Mouse (Mus musculus): Measurements from ENCODE around the gene Pgm5.
A peak's percentile ranks its signal among the peaks of the same experiment; 100 is the strongest.

Pgm5 gene

GRCm38 (mm10) chr19:24865436-24865835, 3.8 kb upstream of the Pgm5 start:
- no peak for DNase-seq

- no peak for DNase-seq
These were observed 411 bp downstream of the Pgm5 start for GRCm38 (mm10) chr19:24861276-24861611.

GRCm38 (mm10) chr19:24851456-24852315, 10.0 kb downstream of the Pgm5 start:
- peak; percentile 45 for DNase-seq

GRCm38 (mm10) chr19:24848844-24849243, 12.8 kb downstream of the Pgm5 start:
- no peak for DNase-seq

GRCm38 (mm10) chr19:24848345-24848744, 13.3 kb downstream of the Pgm5 start:
- DNase-seq: no peak

GRCm38 (mm10) chr19:24845007-24845546, 16.6 kb downstream of the Pgm5 start:
- DNase-seq: no peak

GRCm38 (mm10) chr19:24842080-24842479, 19.6 kb downstream of the Pgm5 start:
- no peak for DNase-seq

- no peak for DNase-seq
These were observed 37.1 kb downstream of the Pgm5 start for GRCm38 (mm10) chr19:24824517-24824916.

- no peak for DNase-seq
These were observed 45.9 kb downstream of the Pgm5 start for GRCm38 (mm10) chr19:24815661-24816221.

- DNase-seq: no peak
These were observed 48.8 kb downstream of the Pgm5 start for GRCm38 (mm10) chr19:24812861-24813293.

- DNase-seq: no peak
These were observed 49.4 kb downstream of the Pgm5 start for GRCm38 (mm10) chr19:24812106-24812810.

- DNase-seq: no peak
These were observed 50.2 kb downstream of the Pgm5 start for GRCm38 (mm10) chr19:24811451-24811850.

GRCm38 (mm10) chr19:24806013-24806412, 55.6 kb downstream of the Pgm5 start:
- no peak for DNase-seq

GRCm38 (mm10) chr19:24797606-24798005, 64.0 kb downstream of the Pgm5 start:
- DNase-seq: no peak

- DNase-seq: no peak
These were observed 67.3 kb downstream of the Pgm5 start for GRCm38 (mm10) chr19:24794350-24794749.

- no peak for DNase-seq
These were observed 68.0 kb downstream of the Pgm5 start for GRCm38 (mm10) chr19:24793545-24794139.

GRCm38 (mm10) chr19:24792876-24793275, 68.8 kb downstream of the Pgm5 start:
- DNase-seq: no peak

- DNase-seq: no peak
These were observed 75.8 kb downstream of the Pgm5 start for GRCm38 (mm10) chr19:24785898-24786297.

- DNase-seq: no peak
These were observed 76.5 kb downstream of the Pgm5 start for GRCm38 (mm10) chr19:24785056-24785675.

- no peak for DNase-seq
These were observed 77.9 kb downstream of the Pgm5 start for GRCm38 (mm10) chr19:24783736-24784135.

GRCm38 (mm10) chr19:24779996-24780395, 81.7 kb downstream of the Pgm5 start:
- DNase-seq: no peak

GRCm38 (mm10) chr19:24770345-24770744, 91.3 kb downstream of the Pgm5 start:
- no peak for DNase-seq

- no peak for DNase-seq
These were observed 94.3 kb downstream of the Pgm5 start for GRCm38 (mm10) chr19:24767401-24767800.

Data from right cerebral cortex, postnatal 14 days (tissue).